Mouse (Mus musculus): ENCODE measurements around the gene Utrn.

The Utrn gene

GRCm38 (mm10) chr10:12423994-12424725, 445.0 kb downstream of the Utrn start:
- no peak for DNase-seq (ENCODE audit: low spot score)

GRCm38 (mm10) chr10:12414967-12415366, 454.2 kb downstream of the Utrn start:
- DNase-seq (ENCODE audit: low spot score): no peak

GRCm38 (mm10) chr10:12406338-12407110, 462.6 kb downstream of the Utrn start:
- no peak for DNase-seq (ENCODE audit: low spot score)

- DNase-seq (ENCODE audit: low spot score): no peak
Measured at GRCm38 (mm10) chr10:12399450-12399849, 469.7 kb downstream of the Utrn start.

GRCm38 (mm10) chr10:12380139-12380538, 489.0 kb downstream of the Utrn start:
- no peak for DNase-seq (ENCODE audit: low spot score)

- no peak for DNase-seq (ENCODE audit: low spot score)
Measured at GRCm38 (mm10) chr10:12379123-12379522, 490.0 kb downstream of the Utrn start.

GRCm38 (mm10) chr10:12377727-12378126, 491.4 kb downstream of the Utrn start:
- DNase-seq (ENCODE audit: low spot score): no peak

GRCm38 (mm10) chr10:12376015-12376414, 493.1 kb downstream of the Utrn start:
- no peak for DNase-seq (ENCODE audit: low spot score)

GRCm38 (mm10) chr10:12374741-12375140, 494.4 kb downstream of the Utrn start:
- no peak for DNase-seq (ENCODE audit: low spot score)

GRCm38 (mm10) chr10:12354556-12354955, 514.6 kb downstream of the Utrn start:
- DNase-seq (ENCODE audit: low spot score): no peak

GRCm38 (mm10) chr10:12354106-12354505, 515.1 kb downstream of the Utrn start:
- DNase-seq (ENCODE audit: low spot score): no peak

GRCm38 (mm10) chr10:12339704-12340558, 529.2 kb downstream of the Utrn start:
- DNase-seq (ENCODE audit: low spot score): no peak

- no peak for DNase-seq (ENCODE audit: low spot score)
Measured at GRCm38 (mm10) chr10:12339005-12339703, 530.0 kb downstream of the Utrn start.

Data from ovary, adult 18-20 months (tissue).